Mouse (Mus musculus): ENCODE data around the gene Mcam.
A peak's percentile ranks its signal among the peaks of the same experiment; 100 is the strongest.

Mcam gene

GRCm38 (mm10) chr9:44135731-44136411 is 1.6 kb downstream of the Mcam start:
- DNase-seq (ENCODE audit: low read depth, low spot score), result no peak

- DNase-seq (ENCODE audit: low read depth, low spot score), result no peak
Observed at GRCm38 (mm10) chr9:44137846-44138245, 3.6 kb downstream of the Mcam start.

DNA sequence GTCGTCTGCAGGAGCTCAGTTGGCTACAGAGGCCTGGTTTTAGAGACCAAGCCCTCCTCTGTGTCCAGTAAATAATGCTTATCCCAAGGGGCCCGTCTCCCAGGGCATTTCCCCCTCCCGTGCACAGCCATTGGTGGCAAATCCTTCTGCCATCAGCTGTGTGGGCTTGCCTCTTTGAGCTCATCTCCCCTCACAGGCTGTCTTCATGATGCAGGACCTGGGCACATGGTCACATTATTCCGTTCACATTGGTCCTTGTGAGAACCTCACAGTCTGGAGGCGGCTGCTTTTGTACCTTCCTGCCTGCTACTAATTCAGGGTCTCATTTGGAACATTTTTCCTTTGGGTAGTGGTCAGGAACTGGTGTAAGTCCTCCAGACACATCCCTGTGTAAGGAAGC is 7.7 kb downstream of the Mcam start:
- no peak for DNase-seq (ENCODE audit: low read depth, low spot score)

DNA sequence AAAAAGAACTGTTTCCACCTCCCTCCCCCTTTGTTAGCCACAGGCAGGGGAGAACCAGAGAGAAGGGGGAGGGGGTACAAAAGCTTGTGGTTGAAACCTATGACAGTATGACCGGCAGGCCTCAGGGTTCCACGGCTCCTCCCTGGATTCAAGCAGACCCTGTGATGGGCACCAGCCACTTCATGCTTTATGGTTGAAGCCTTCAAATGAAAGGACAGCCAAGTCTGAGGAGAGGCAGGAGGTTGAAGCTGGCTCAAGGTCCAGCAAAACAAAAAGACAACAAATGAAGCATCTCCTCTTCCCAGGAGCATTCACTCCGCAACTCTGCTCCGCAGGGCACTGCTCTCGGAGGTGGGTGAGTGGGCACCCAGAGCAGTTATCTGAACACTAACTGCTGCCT is 9.2 kb downstream of the Mcam start:
- no peak for DNase-seq (ENCODE audit: low read depth, low spot score)

- DNase-seq (ENCODE audit: low read depth, low spot score), result no peak
Observed at GRCm38 (mm10) chr9:44144023-44144717, 9.9 kb downstream of the Mcam start.

GRCm38 (mm10) chr9:44144718-44145060 is 10.4 kb downstream of the Mcam start:
- no peak for DNase-seq (ENCODE audit: low read depth, low spot score)

DNA sequence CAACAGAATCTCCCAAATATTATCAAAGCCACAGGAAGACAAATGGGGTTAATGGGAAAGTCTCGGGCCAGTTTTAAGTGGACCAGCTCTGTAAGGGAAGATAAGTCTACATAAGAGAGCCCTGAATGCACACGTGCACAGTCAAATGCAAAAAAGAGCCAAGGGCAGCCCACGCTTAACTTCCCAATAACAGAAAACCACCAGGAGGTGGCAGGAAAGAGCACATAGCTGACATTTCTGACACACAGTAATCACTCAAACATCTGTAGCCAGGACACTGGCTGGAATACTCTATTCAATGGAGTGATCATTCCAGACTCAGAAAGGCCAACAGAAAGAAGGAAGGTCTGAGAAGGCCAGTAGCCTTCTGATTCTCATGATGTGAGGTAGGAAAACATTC is 13.0 kb downstream of the Mcam start:
- no peak for DNase-seq (ENCODE audit: low read depth, low spot score)

DNA sequence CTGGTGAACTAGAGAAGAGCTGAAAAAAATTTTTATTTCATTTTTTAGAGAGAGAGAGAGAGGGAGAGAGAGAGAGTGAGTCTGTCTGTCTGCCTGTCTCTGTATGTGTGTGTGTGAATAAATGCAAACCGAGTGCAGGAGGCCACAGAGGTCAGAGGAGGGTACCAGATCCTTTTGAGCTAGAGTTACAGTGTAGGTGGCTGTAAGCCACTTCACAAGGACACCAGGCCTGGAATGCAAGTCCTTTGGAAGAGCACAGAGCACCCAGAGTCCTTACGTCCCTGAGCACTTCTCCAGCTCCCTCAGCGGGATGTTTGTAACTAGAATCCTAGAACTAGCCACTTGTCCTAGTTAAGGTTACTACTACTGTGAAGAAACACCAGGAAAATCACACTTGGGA is 25.6 kb downstream of the Mcam start:
- no peak for DNase-seq (ENCODE audit: low read depth, low spot score)

GRCm38 (mm10) chr9:44168931-44169330 is 34.7 kb downstream of the Mcam start:
- DNase-seq (ENCODE audit: low read depth, low spot score), result no peak

- DNase-seq (ENCODE audit: low read depth, low spot score), result no peak
Observed at GRCm38 (mm10) chr9:44170691-44171151, 36.5 kb downstream of the Mcam start.

DNA sequence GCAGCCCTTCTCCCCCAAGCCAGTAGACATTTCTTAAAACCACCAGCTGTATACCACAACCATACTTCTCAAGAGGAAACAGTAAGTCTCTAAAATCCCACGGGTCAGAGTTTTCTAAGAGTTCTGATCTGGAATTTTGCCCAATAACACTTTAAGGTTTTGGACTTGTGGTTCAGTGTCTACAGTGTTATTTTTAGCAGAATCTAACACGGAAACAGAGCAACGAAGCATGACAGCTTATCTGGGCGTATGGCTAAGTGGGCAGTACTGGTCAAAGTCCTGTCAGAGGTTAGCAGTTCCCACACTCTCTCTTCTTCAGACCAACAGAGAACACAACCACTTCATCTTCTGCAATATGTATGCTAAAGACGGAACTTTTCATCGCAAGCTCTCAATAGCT is 41.3 kb downstream of the Mcam start:
- no peak for DNase-seq (ENCODE audit: low read depth, low spot score)

- DNase-seq (ENCODE audit: low read depth, low spot score), result no peak
Observed at GRCm38 (mm10) chr9:44175957-44176356, 41.7 kb downstream of the Mcam start.

DNA sequence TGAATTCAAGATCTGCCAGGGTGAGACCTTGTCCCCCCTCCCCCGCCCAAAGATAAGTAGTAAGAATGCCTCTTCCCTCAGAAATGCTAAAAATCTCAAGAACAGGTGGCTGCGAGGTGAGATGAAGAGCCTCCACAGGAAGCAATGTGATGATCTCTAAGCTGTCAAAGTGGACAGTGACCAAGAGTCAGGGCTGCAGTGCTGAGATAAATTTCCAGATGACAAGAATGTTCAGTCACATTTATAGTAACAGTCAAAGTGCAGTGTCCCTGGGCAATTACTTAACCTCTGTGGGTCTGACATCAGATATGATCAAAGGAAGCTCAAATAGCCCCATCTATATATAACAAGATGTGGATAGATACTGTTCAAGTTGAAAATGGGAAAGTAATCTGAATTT is 43.1 kb downstream of the Mcam start:
- DNase-seq (ENCODE audit: low read depth, low spot score), result no peak

GRCm38 (mm10) chr9:44178389-44178788 is 44.1 kb downstream of the Mcam start:
- DNase-seq (ENCODE audit: low read depth, low spot score), result no peak

GRCm38 (mm10) chr9:44178811-44179210 is 44.5 kb downstream of the Mcam start:
- no peak for DNase-seq (ENCODE audit: low read depth, low spot score)

- DNase-seq (ENCODE audit: low read depth, low spot score), result no peak
Observed at GRCm38 (mm10) chr9:44181537-44181936, 47.3 kb downstream of the Mcam start.

GRCm38 (mm10) chr9:44182260-44182659 is 48.0 kb downstream of the Mcam start:
- DNase-seq (ENCODE audit: low read depth, low spot score), result no peak

DNA sequence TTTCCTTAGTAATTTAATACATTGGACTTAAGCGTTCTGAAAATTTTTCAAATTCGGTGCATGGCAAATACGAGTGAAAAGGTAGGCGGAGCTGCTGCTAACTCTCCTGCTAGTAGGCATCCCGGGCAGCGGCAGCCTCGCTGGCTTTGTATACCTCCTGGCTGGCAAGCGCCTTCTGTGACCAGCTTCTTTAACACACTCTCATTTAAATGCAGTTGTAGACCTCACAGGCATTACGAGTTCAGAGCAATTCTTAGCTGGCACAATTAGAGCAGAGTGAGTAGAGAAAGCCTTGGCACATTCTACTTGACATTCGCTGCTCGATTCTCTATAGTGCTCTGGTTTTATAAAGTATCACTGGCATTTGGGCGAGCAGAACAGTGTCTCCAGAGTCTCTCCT is 54.0 kb downstream of the Mcam start:
- peak; percentile 3 for DNase-seq (ENCODE audit: low read depth, low spot score)

- no peak for DNase-seq (ENCODE audit: low read depth, low spot score)
Observed at GRCm38 (mm10) chr9:44191166-44191565, 56.9 kb downstream of the Mcam start.

DNA sequence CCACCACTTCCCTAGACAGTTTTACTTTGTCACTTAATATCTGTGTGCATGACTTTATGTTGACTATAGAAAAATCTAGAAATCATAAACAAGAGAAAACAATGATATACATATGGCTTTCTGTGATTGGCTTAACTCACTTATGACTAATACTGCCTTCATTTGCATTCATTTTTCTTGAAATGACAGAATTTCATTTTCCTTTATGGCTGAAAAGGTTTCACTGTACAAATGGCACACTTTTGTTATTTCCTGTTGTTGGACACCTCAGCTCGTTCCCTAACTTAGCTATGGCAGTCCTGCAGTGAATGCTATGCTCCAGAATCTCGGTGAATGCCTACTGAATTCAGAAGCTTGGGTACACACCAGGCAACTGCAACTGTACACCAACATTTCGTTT is 58.0 kb downstream of the Mcam start:
- no peak for DNase-seq (ENCODE audit: low read depth, low spot score)
